Mouse (Mus musculus) embryonic facial prominence, embryonic 13.5 days (tissue): Measurements from ENCODE around the gene Npff. TPM values are rescaled to one million over a fixed set of nuclear protein-coding genes. Genes with fewer than 3 reads are reported as not detected.

Source experiments
- ATAC-seq: fragments of 200-750 bp; cut with Nextera tagmentation; 2 replicates; pipeline ENCODE4 v1.8.0; 2017; ENCODE audit warnings: low read depth; ENCODE audit not compliant: insufficient number of reproducible peaks, insufficient read depth, low FRiP score, low TSS enrichment
- H3K27ac ChIP-seq: fragments of 300-500 bp; sonication (generic); 2 replicates; pipeline ENCODE4 v1.5.1; 2015; ENCODE audit warnings: moderate library complexity, mild to moderate bottlenecking, inconsistent platforms
- H3K27me3 ChIP-seq: fragments of 300-500 bp; sonication (generic); 2 replicates; pipeline ENCODE4 v1.6.1; 2015; ENCODE audit warnings: mild to moderate bottlenecking, inconsistent platforms
- H3K36me3 ChIP-seq: fragments of 300-500 bp; sonication (generic); 2 replicates; pipeline ENCODE4 v1.6.1; 2015; ENCODE audit warnings: mild to moderate bottlenecking, inconsistent platforms
- H3K4me1 ChIP-seq: fragments of 300-500 bp; sonication (generic); 2 replicates; pipeline ENCODE4 v1.6.1; 2015; ENCODE audit warnings: inconsistent platforms
- H3K4me2 ChIP-seq: fragments of 300-500 bp; sonication (generic); 2 replicates; pipeline ENCODE4 v1.6.1; 2015; ENCODE audit warnings: moderate library complexity, mild to moderate bottlenecking, inconsistent platforms
- H3K4me3 ChIP-seq: fragments of 300-500 bp; sonication (generic); 2 replicates; pipeline ENCODE4 v1.5.1; 2015; ENCODE audit warnings: mild to moderate bottlenecking, inconsistent platforms
- H3K9ac ChIP-seq: fragments of 300-500 bp; sonication (generic); 2 replicates; pipeline ENCODE4 v1.6.1; 2015; ENCODE audit warnings: mild to moderate bottlenecking, inconsistent platforms
- H3K9me3 ChIP-seq: fragments of 300-500 bp; sonication (generic); 2 replicates; pipeline ENCODE4 v1.6.1; 2016; ENCODE audit warnings: inconsistent platforms
- WGBS: fragments of 180-500 bp; shearing (Covaris S2); methylation state at CpG from one replicate; pipeline ENCODE4 v1.1.7; 2015; ENCODE audit warnings: mixed read lengths; 5-methylcytosine and 5-hydroxymethylcytosine counted together
- polyA plus RNA-seq: library from polyadenylated mRNA; unstranded; fragments of >200 nt; fragmentation: Nextera tagmentation; extraction: Ambion mirVana; gene quantifications from 2 replicates; pipeline ENCODE4 v1.2.1, GENCODE M21; 2015

Npff gene
- polyA plus RNA-seq, 1 experiment from 2014 or later: 3.8 TPM

DNA sequence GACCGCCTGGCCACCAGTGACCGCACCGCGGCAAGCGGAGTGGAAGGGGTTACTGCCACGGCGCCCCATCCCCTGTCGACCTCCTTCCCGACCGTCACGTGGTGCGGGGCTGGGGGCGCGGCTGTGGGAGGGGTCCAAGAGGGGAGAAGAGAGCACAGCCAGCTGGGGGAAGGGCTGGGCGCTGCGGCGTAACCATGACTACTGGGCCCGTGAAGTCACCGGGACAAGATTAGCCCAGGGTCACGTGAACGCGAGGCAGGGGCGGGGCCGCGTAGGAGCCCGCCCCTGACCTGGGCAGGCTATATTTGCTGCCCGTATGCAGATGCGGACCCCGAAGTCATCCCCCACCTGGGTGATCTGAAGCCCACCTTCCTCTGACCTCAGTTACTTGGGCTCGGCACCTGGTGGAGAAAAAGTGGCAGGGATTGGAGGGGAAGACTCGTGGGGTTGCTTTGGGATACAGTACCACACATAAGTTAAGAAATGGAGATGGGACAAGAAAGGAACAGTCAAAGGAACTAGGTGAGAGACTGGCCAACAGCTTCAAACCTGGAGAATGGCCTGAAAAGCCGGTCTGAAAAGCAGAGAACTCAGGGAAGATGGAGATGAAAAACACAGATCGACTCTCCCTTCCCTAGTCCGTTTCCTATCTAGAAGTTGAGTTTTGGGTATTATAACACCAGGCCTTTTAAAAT lies 14.0 kb downstream of the Npff start:
- Histone ChIP-seq H3K4me1 (peaks cover 42% of the 10 kb centered on the region), H3K4me3 (peak overlapping the region; percentile 61), H3K9ac (peak overlapping the region; percentile 80), H3K27me3 (no peaks in the 10 kb centered on the region), H3K27ac (peak overlapping the region; percentile 82), H3K36me3 (peaks cover 12% of the 10 kb centered on the region), H3K9me3 (no peaks in the 10 kb centered on the region), H3K4me2 (peak overlapping the region; percentile 73)
- ATAC-seq: peak; percentile 96
- 1% methylated on average over 34 of the region's 34 CpGs for WGBS

DNA sequence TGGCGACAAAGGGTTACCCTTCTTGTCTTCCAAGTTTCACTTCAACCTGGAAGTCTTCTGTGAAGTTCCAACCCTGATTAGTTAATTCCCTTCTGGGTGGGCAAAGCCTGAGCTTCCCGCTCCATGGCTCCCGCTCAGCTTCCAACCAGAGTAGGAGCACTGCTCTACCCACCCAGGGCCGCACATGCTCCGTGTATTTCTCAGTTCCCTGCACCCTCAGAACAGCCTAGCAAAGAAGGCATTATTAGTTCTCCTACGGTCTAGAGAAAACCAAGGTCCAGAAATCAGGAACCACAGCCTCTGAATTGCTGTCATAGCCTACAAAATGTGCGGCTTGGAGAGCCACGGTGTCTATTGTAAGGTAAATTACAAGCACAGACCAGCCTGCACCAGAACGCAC lies 14.6 kb downstream of the Npff start:
- peak overlapping the region; percentile 82 for H3K27ac ChIP-seq
- H3K9ac ChIP-seq: peak overlapping the region; percentile 80
- peaks cover 18% of the 10 kb centered on the region for H3K36me3 ChIP-seq
- no peaks in the 10 kb centered on the region for H3K27me3 ChIP-seq
- H3K4me3 ChIP-seq: peak overlapping the region; percentile 61
- peak overlapping the region; percentile 73 for H3K4me2 ChIP-seq
- peaks cover 36% of the 10 kb centered on the region for H3K4me1 ChIP-seq
- 4% methylated on average over 9 of the region's 9 CpGs for WGBS
- peak; percentile 27; the same call in 1 of the 2 replicates for ATAC-seq
- no peaks in the 10 kb centered on the region for H3K9me3 ChIP-seq

DNA sequence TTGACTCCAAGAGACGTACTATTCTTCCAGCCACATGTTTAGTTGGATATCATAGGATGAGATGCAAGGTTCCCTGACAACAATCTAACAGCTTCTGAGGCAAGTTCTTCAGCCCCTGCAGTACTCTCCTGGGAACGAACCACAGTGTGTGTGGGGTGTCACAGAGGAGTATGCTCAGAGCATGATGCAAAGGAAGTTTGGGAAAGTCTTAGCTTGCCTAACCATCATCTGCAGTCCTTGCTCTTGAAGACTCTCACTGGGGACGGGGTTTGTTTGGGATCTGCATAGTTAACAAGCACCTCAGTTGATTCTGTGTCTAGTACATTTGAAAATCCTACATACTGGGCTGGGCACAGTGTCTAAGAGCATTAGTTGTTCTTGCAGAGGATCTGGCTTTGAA lies 16.4 kb downstream of the Npff start:
- H3K27ac ChIP-seq: no peak overlapping the region
- WGBS: 84% methylated on average over 3 of the region's 3 CpGs
- no peak for ATAC-seq

DNA sequence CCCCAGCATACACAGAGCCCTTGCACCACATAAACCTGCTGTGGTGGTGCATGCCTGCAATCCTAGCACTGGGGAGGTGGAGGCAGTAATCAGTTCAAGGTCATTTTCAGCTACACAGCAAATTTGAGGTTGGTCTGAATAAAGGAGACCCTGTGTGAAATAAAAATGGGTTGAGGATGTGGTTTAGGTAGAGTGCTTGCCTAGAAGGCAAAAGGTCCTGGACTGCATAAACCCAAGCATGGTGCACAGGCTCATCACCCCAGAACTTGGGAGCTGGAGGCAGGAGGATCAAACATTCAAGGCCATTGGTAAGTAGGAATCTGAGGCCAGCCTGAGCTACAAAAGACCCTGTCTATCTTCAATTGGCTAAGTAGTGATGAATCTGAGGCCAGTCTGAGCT lies 17.2 kb downstream of the Npff start:
- Histone ChIP-seq H3K4me1 (peaks cover 28% of the 10 kb centered on the region), H3K4me2 (no peak overlapping the region), H3K36me3 (peaks cover 42% of the 10 kb centered on the region), H3K27me3 (no peaks in the 10 kb centered on the region), H3K4me3 (no peak overlapping the region), H3K27ac (no peak overlapping the region), H3K9me3 (no peaks in the 10 kb centered on the region), H3K9ac (no peak overlapping the region)
- ATAC-seq: no peak

More for the DNA sequence above, 16.4 kb downstream of the Npff start:
- no peaks in the 10 kb centered on the region for H3K9me3 ChIP-seq
- H3K4me3 ChIP-seq: no peak overlapping the region
- H3K9ac ChIP-seq: no peak overlapping the region
- no peaks in the 10 kb centered on the region for H3K27me3 ChIP-seq
- peaks cover 32% of the 10 kb centered on the region for H3K4me1 ChIP-seq
- peaks cover 35% of the 10 kb centered on the region for H3K36me3 ChIP-seq
- H3K4me2 ChIP-seq: no peak overlapping the region

DNA sequence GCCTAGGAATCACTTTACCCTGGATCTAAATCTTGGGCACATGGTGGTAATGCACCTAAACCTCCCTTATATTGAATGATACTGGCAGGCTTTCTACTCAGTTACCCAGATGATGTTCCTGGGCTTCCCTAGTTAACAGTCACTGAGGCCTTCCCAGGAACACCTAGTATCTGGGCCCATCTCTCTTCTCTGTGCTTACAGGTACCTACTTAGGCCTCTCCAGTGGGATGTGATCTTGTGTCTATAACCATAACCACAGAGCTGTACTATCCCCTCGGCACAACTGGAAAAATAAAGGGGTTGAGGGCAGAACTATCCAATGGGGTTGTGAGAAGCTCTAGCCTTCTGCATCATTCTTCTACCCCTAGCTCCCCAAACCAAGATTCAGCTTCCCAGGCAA lies 17.9 kb downstream of the Npff start:
- Histone ChIP-seq H3K27me3 (no peaks in the 10 kb centered on the region), H3K9me3 (no peaks in the 10 kb centered on the region), H3K36me3 (peaks cover 49% of the 10 kb centered on the region), H3K4me3 (no peak overlapping the region), H3K9ac (no peak overlapping the region), H3K4me2 (no peak overlapping the region), H3K27ac (no peak overlapping the region), H3K4me1 (peaks cover 21% of the 10 kb centered on the region)
- 88% methylated on average over 1 of the region's 1 CpGs for WGBS
- no peak for ATAC-seq

DNA sequence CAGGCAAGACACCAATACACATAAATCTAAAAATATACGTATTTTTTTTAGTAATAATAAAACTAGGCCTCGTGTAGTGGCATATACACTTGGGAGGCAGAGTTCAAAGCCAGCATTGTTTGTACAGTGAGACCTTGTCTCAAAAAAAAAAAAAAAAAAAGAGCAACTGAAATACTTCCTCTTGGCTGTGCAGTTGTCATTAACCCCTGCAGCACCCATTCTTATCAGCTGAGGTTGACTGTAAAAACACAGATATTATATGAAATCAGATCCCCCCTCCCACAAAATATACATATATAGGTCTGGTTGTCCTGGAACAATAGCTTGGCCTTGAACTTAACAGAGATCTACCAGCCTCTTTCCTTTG lies 18.3 kb downstream of the Npff start:
- ATAC-seq: no peak
- Histone ChIP-seq H3K4me1 (peaks cover 16% of the 10 kb centered on the region), H3K27ac (no peak overlapping the region), H3K9me3 (no peaks in the 10 kb centered on the region), H3K36me3 (peaks cover 54% of the 10 kb centered on the region), H3K9ac (no peak overlapping the region), H3K27me3 (no peaks in the 10 kb centered on the region), H3K4me2 (no peak overlapping the region), H3K4me3 (no peak overlapping the region)
- 47% methylated on average over 2 of the region's 2 CpGs for WGBS

DNA sequence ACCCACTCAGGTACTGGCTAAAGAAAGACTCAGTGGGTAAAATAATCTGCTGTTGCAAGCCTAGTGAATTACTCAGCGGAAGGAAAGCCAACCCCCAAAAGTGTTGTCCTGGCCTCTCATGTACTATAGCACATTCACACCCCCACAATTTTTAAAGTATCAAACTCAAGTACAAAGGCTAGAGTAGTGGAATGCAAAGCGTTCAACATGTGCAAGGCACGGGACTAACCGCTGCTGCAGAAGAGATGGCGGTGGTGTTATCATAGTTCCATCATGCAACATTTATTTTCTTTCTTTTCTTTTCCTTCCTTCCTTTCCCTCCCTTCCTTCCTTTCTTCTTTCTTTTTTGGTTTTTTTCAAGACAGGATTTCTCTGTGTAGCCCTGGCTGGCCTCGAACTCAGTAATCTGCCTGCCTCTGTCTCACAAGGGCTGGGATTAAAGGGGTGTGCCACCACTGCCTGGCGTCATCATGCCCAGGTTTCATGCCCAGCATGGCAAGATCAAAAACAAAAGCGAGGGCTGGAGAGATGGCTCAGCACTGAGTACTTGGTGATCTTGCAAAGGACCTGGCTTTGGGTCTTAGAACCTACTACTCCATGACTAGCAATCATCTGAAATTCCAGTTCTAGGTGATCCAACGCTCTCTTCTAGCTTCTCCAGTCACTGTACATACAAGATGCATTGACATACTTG lies 18.8 kb downstream of the Npff start:
- Histone ChIP-seq H3K4me3 (no peak overlapping the region), H3K36me3 (peaks cover 59% of the 10 kb centered on the region), H3K4me1 (peaks cover 11% of the 10 kb centered on the region), H3K4me2 (no peak overlapping the region), H3K9ac (no peak overlapping the region), H3K9me3 (no peaks in the 10 kb centered on the region), H3K27ac (peak overlapping the region; percentile 33; the same call in 1 of the 2 replicates), H3K27me3 (no peaks in the 10 kb centered on the region)
- no peak for ATAC-seq
- 86% methylated on average over 9 of the region's 9 CpGs for WGBS

DNA sequence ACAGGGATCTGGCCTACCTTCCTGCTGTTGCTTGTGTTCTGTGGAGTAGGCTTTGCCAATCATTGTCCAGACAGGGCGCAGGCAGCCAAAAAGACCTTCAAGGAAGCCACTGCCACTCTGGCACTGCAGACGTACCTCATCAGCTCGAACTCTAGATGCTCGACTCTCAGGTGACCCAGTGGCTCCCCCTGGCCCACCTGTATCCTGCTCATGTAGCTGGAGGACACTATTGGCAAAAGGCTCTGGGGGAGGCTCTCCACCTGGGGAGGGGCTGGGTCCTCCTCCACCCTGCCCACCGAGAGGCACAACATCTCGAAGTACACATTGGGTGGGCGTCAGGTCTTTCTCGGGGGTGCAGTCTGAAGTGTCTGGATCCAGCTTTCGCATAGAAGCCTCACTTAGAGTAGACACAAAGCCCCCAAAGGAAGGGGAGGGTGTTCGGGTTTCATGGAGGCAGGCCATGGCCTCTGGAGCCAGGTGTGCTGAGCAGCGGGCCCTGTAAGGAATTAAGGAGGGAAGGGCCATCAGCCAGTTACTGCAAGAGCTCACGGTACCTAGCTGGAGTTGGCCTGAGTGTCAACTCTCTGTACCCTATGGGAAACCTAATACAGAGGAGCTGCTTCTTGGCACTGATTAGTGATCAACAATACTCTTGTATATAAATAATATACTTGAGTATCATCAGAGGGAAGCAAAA lies 19.5 kb downstream of the Npff start:
- H3K4me3 ChIP-seq: no peak overlapping the region
- ATAC-seq: no peak

DNA sequence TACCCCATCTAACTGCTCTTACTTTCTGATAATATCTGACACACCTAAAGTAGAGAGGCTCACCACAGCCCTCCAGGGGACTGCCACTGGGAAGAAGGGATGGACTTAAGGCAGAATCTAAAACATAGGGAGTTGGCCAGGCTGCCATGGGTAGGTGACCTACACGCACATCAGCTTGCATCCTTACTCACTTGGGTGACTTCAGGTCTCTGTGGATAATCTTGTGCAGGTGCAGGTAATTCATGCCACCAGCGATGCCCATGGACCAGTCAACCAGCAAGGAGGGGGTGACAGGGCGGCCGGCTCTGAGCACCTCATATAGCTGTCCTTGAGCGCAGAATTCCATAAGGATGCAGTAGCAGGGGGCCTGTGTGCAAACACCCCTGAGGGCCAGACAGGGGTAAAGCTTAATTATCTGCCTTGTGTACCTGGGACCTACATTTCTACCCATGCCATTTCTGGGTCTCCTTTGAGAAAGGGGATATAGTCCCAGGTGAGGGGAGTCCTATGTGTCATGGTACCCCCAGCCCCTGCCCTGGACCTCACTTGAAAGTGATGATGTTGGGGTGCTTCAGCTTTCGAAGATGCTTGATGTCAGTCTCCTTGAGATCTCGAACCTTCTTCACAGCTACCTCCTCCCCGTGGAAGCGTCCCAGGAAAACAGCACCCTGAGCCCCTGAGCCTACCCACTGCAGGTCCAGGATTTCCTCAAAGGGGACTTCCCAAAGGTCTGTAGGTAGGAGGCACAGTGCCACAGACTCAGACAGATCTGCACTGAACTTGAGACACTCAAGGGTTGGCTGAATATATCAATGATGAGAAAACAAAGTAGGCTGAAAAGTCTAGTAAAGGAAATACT lies 20.6 kb downstream of the Npff start:
- Histone ChIP-seq H3K27ac (no peak overlapping the region), H3K9ac (no peak overlapping the region), H3K4me1 (no peaks in the 10 kb centered on the region), H3K36me3 (peaks cover 77% of the 10 kb centered on the region), H3K27me3 (no peaks in the 10 kb centered on the region), H3K9me3 (no peaks in the 10 kb centered on the region), H3K4me3 (no peak overlapping the region), H3K4me2 (no peak overlapping the region)
- WGBS: 89% methylated on average over 9 of the region's 9 CpGs
- no peak for ATAC-seq

More for the DNA sequence above, 19.5 kb downstream of the Npff start:
- Histone ChIP-seq H3K9me3 (no peaks in the 10 kb centered on the region), H3K9ac (no peak overlapping the region), H3K27ac (peak overlapping the region; percentile 33; the same call in 1 of the 2 replicates), H3K4me1 (peaks cover 9% of the 10 kb centered on the region), H3K36me3 (peaks cover 66% of the 10 kb centered on the region), H3K27me3 (no peaks in the 10 kb centered on the region), H3K4me2 (no peak overlapping the region)
- 63% methylated on average over 12 of the region's 12 CpGs for WGBS

DNA sequence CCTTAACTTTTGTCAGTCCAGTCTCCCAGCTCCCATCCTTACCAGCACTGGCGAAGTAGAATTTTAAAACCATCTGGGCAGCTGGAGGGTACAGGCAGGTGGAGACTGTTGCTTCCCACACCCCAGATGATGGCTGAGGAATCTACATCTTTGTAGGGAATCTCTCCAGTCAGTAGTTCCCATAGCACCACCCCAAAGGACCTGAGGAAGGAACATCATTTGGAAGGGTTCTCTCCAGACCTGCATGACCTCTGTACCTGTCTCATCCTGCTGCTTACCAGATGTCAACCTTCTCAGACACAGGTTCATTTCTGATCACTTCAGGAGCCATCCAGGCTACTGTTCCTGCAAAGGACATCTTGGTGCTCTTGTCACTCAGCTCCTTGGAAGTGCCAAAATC lies 21.3 kb downstream of the Npff start, which contains the start of gene Gm10337:
Gene Gm10337, plus strand, starts transcription at position 276 of the 400 bp plus-strand sequence.
- Histone ChIP-seq H3K36me3 (peaks cover 81% of the 10 kb centered on the region), H3K9ac (no peak within 1 kb of the TSS), H3K4me1 (no peaks in the 10 kb centered on the region), H3K9me3 (no peaks in the 10 kb centered on the region), H3K27me3 (no peaks in the 10 kb centered on the region), H3K4me2 (no peak within 1 kb of the TSS), H3K27ac (no peak within 1 kb of the TSS), H3K4me3 (no peak within 1 kb of the TSS)
- 88% methylated on average over 1 of the region's 1 CpGs for WGBS
- no peak for ATAC-seq

DNA sequence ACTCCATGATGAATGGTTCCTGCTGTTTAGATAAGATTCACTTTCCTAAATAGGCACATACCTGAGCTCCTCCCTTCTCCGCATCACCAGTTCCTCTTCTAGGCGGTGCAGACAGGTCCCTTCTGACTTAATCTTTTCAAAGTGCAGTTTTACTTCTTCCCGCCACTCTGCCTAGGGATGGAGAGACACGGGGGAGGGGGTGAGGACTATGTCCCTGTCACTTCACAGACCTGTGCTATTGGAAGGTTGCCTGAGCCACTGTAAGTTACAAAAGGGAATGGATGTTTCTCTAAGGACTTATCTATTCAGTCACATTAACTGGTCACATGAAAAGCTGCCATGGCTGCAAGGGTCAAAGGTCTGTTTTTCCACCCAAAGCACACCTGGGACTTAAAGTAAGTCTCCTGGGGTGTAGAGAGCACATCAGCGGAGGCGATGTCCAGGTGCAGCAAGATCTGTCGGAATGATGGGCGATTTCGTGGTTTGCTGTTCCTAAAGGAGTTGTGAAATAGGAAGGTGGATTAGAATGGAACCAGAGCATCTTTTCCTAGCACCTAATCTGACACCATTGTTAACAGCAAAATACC lies 22.4 kb downstream of the Npff start:
- 74% methylated on average over 9 of the region's 9 CpGs for WGBS
- Histone ChIP-seq H3K27me3 (no peaks in the 10 kb centered on the region), H3K27ac (no peak overlapping the region), H3K4me2 (no peak overlapping the region), H3K4me3 (no peak overlapping the region), H3K4me1 (no peaks in the 10 kb centered on the region), H3K9ac (no peak overlapping the region), H3K36me3 (peaks cover 86% of the 10 kb centered on the region), H3K9me3 (no peaks in the 10 kb centered on the region)
- no peak for ATAC-seq
